Mouse (Mus musculus) neural tube, embryonic 14.5 days (tissue): Measurements from ENCODE around the gene Syde2. TPM values are rescaled to one million over a fixed set of nuclear protein-coding genes. Genes with fewer than 3 reads are reported as not detected.

Source experiments
- ATAC-seq: fragments of 200-750 bp; cut with Nextera tagmentation; 2 replicates; pipeline ENCODE4 v1.8.0; 2017; ENCODE audit warnings: low read depth, mild to moderate bottlenecking, moderate TSS enrichment, moderate library complexity
- H3K27ac ChIP-seq: fragments of 300-500 bp; sonication (generic); 2 replicates; pipeline ENCODE4 v1.5.1; 2014; ENCODE audit warnings: low read depth, mild to moderate bottlenecking, control low read depth, low read length, moderate library complexity, mixed read lengths
- H3K27me3 ChIP-seq: fragments of 300-500 bp; sonication (generic); 2 replicates; pipeline ENCODE4 v1.6.1; 2014; ENCODE audit warnings: low read length; ENCODE audit not compliant: control insufficient read depth, insufficient read depth
- H3K36me3 ChIP-seq: fragments of 300-500 bp; sonication (generic); 2 replicates; pipeline ENCODE4 v1.6.1; 2014; ENCODE audit warnings: low read length, mixed read lengths; ENCODE audit not compliant: control insufficient read depth, insufficient read depth
- H3K4me1 ChIP-seq: fragments of 300-500 bp; sonication (generic); 2 replicates; pipeline ENCODE4 v1.6.1; 2014; ENCODE audit warnings: low read length; ENCODE audit not compliant: control insufficient read depth, insufficient read depth
- H3K4me2 ChIP-seq: fragments of 300-500 bp; sonication (generic); 2 replicates; pipeline ENCODE4 v1.6.1; 2014; ENCODE audit warnings: mild to moderate bottlenecking, low read depth, low read length, control low read depth
- H3K4me3 ChIP-seq: fragments of 300-500 bp; sonication (generic); 2 replicates; pipeline ENCODE4 v1.5.1; 2014; ENCODE audit warnings: low read depth, low read length, control low read depth, mixed read lengths
- H3K9ac ChIP-seq: fragments of 300-500 bp; sonication (generic); replicated peaks from 2 replicates; pipeline ENCODE4 v1.6.1; 2014; ENCODE audit warnings: low read depth, mild to moderate bottlenecking, control low read depth, low read length, mixed read lengths
- H3K9me3 ChIP-seq: fragments of 300-500 bp; sonication (generic); 2 replicates; pipeline ENCODE4 v1.6.1; 2016; ENCODE audit warnings: low read length; ENCODE audit not compliant: control insufficient read depth
- WGBS: fragments of 180-500 bp; shearing (Covaris S2); extraction: QIAGEN DNeasy Blood & Tissue Kit; methylation state at CpG from one replicate; pipeline ENCODE4 v1.1.7; 2014; 5-methylcytosine and 5-hydroxymethylcytosine counted together
- polyA plus RNA-seq: library from polyadenylated mRNA; unstranded; fragments of >200 nt; fragmentation: Nextera tagmentation; extraction: Ambion mirVana; gene quantifications from 2 replicates; pipeline ENCODE4 v1.2.1, GENCODE M21; 2014

Syde2 gene
- polyA plus RNA-seq, 1 experiment from 2014 or later = 1.1 TPM

GRCm38 (mm10) chr3:145947539-145948204, 40.0 kb upstream of the Syde2 start:
- Histone ChIP-seq H3K36me3 (peaks cover 10% of the 10 kb centered on the region), H3K27ac (no peak overlapping the region), H3K4me2 (no peak overlapping the region), H3K4me3 (no peak overlapping the region), H3K27me3 (no peaks in the 10 kb centered on the region), H3K9me3 (no peaks in the 10 kb centered on the region), H3K4me1 (no peaks in the 10 kb centered on the region), H3K9ac (no peak overlapping the region)
- WGBS = 25% methylated on average over 6 of the region's 6 CpGs
- no peak for ATAC-seq

- Histone ChIP-seq H3K4me1 (no peaks in the 10 kb centered on the region), H3K27me3 (no peaks in the 10 kb centered on the region), H3K4me2 (peak overlapping the region; percentile 17; the same call in 1 of the 2 replicates), H3K27ac (no peak overlapping the region), H3K9me3 (no peaks in the 10 kb centered on the region), H3K9ac (no peak overlapping the region), H3K36me3 (no peaks in the 10 kb centered on the region), H3K4me3 (no peak overlapping the region)
- ATAC-seq = peak; percentile 91
- WGBS = 8% methylated on average over 15 of the region's 15 CpGs
These were observed 37.4 kb upstream of the Syde2 start for GRCm38 (mm10) chr3:145950034-145950814.

GRCm38 (mm10) chr3:145950815-145951130, 36.9 kb upstream of the Syde2 start:
- no peaks in the 10 kb centered on the region for H3K9me3 ChIP-seq
- H3K4me1 ChIP-seq = no peaks in the 10 kb centered on the region
- H3K27me3 ChIP-seq = no peaks in the 10 kb centered on the region
- H3K4me2 ChIP-seq = no peak overlapping the region
- H3K4me3 ChIP-seq = no peak overlapping the region
- H3K36me3 ChIP-seq = no peaks in the 10 kb centered on the region
- 49% methylated on average over 5 of the region's 5 CpGs for WGBS
- H3K9ac ChIP-seq = no peak overlapping the region
- ATAC-seq = no peak
- H3K27ac ChIP-seq = no peak overlapping the region

- no peaks in the 10 kb centered on the region for H3K27me3 ChIP-seq
- H3K9ac ChIP-seq = no peak overlapping the region
- no peak overlapping the region for H3K4me2 ChIP-seq
- no peaks in the 10 kb centered on the region for H3K9me3 ChIP-seq
- H3K27ac ChIP-seq = no peak overlapping the region
- H3K36me3 ChIP-seq = no peaks in the 10 kb centered on the region
- no peaks in the 10 kb centered on the region for H3K4me1 ChIP-seq
- 0 out of 2 replicates have a peak, but pooled peaks have one; percentile 8 for ATAC-seq
- H3K4me3 ChIP-seq = no peak overlapping the region
- 72% methylated on average over 17 of the region's 17 CpGs for WGBS
These were observed 36.1 kb upstream of the Syde2 start for GRCm38 (mm10) chr3:145951287-145952165.

GRCm38 (mm10) chr3:145952945-145953344, 34.7 kb upstream of the Syde2 start:
- H3K27ac ChIP-seq = no peak overlapping the region
- ATAC-seq = no peak
- H3K36me3 ChIP-seq = no peaks in the 10 kb centered on the region
- no peaks in the 10 kb centered on the region for H3K4me1 ChIP-seq
- no peak overlapping the region for H3K9ac ChIP-seq
- H3K4me2 ChIP-seq = no peak overlapping the region
- H3K27me3 ChIP-seq = no peaks in the 10 kb centered on the region
- H3K9me3 ChIP-seq = no peaks in the 10 kb centered on the region
- no peak overlapping the region for H3K4me3 ChIP-seq
- 87% methylated on average over 7 of the region's 7 CpGs for WGBS

GRCm38 (mm10) chr3:145953411-145953810, 34.3 kb upstream of the Syde2 start:
- ATAC-seq = no peak
- H3K36me3 ChIP-seq = no peaks in the 10 kb centered on the region
- WGBS = 91% methylated on average over 2 of the region's 2 CpGs

GRCm38 (mm10) chr3:145959824-145960223, 27.8 kb upstream of the Syde2 start:
- WGBS = 34% methylated on average over 1 of the region's 1 CpGs
- peaks cover 14% of the 10 kb centered on the region for H3K27me3 ChIP-seq
- ATAC-seq = no peak

More at GRCm38 (mm10) chr3:145953411-145953810, 34.3 kb upstream of the Syde2 start:
- Histone ChIP-seq H3K27me3 (no peaks in the 10 kb centered on the region), H3K27ac (no peak overlapping the region), H3K4me1 (no peaks in the 10 kb centered on the region), H3K4me2 (no peak overlapping the region), H3K4me3 (no peak overlapping the region), H3K9ac (no peak overlapping the region), H3K9me3 (no peaks in the 10 kb centered on the region)

GRCm38 (mm10) chr3:145962411-145962810, 25.3 kb upstream of the Syde2 start:
- Histone ChIP-seq H3K27me3 (peaks cover 14% of the 10 kb centered on the region), H3K27ac (no peak overlapping the region), H3K4me3 (no peak overlapping the region), H3K36me3 (no peaks in the 10 kb centered on the region), H3K4me2 (no peak overlapping the region), H3K9ac (no peak overlapping the region), H3K9me3 (no peaks in the 10 kb centered on the region), H3K4me1 (no peaks in the 10 kb centered on the region)
- 22% methylated on average over 9 of the region's 9 CpGs for WGBS
- ATAC-seq = no peak

More at GRCm38 (mm10) chr3:145959824-145960223, 27.8 kb upstream of the Syde2 start:
- H3K36me3 ChIP-seq = no peaks in the 10 kb centered on the region
- no peak overlapping the region for H3K27ac ChIP-seq
- no peak overlapping the region for H3K4me2 ChIP-seq
- no peaks in the 10 kb centered on the region for H3K9me3 ChIP-seq
- H3K4me1 ChIP-seq = no peaks in the 10 kb centered on the region
- no peak overlapping the region for H3K4me3 ChIP-seq
- H3K9ac ChIP-seq = no peak overlapping the region
